Mouse (Mus musculus): Measurements from ENCODE around the gene Pgrmc1. TPM values are rescaled to one million over a fixed set of nuclear protein-coding genes. Genes with fewer than 3 reads are reported as not detected.
A peak's percentile ranks its signal among the peaks of the same experiment; 100 is the strongest.

Gene Pgrmc1
- polyA plus RNA-seq, 1 experiment, result 165 TPM

DNA sequence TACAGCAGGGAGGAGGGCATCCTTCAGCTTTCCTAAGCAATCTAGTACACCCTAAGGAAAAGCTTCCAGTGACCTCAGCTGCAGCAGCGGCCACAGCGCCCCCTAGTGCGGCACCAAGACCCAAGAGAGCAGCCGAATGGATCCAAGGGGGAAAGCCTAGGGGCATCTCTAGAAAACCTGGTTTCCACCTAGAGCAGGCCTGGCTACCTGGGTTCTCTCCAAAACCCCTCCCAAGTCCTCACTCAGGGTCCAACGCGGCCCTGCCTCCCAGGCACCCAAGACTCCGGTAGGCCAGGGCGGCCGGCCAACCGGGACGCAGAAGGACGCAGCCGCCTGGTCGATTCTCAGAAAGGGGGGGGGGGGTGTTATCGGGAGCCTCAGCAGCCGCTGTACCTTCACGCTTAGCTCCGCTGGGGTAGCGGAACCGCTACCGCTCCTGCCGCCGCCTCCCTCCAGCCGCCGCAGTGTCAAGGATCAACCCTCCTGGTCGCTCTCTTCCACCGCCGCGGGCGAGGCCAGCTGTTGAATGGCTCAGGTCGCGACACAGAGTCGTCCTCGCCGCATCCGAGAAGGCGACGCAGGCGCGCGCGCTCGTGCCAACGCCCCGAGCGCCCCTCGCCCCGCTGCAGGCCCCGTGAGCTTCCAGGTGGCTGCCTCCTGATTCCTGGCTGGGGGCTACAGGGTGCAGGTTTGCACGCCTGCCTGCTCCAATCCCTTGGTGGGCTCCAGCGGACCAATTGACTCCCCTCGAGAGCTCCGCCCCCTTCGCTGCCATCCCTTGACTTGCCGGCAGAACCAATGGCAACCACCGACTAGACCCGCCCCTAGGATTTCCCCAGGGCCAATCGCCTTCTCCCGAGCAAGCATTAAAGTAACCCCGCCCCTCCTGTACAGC lies 46.9 kb downstream of the Pgrmc1 start, which contains the start of gene Akap17b:
Akap17b (minus strand) TSS at position 739 of the 895 bp plus-strand sequence.
- peak within 1 kb of the TSS; percentile 53 for H3K27ac ChIP-seq (ENCODE audit: insufficient read depth, low read depth, low read length)
- TF ChIP-seq POLR2A (IDR thresholded peaks at IDR 0.05; ENCODE audit: insufficient read depth, low read depth, low read length), result 0 out of 2 replicates have a peak, but pooled peaks have one; percentile 37
- TF ChIP-seq CTCF (IDR thresholded peaks at IDR 0.05; ENCODE audit: insufficient read depth, low read depth, low read length), result peak; percentile 70
- 0 out of 2 replicates have a peak, but pooled peaks cover 3% of the 10 kb centered on the region for H3K4me1 ChIP-seq (ENCODE audit: control insufficient read depth, insufficient read depth, low read length)
- WGBS, result 18% methylated on average over 59 of the region's 60 CpGs
- peak within 1 kb of the TSS; percentile 87 for H3K4me3 ChIP-seq (ENCODE audit: insufficient read depth, low read depth, low read length)

Other genes starting within 250 kb of the Pgrmc1 start
- gene Gm6268, start 196.9 kb upstream of the Pgrmc1 start, polyA plus RNA-seq (2012; ENCODE audit: insufficient read depth, insufficient read length, low replicate concordance, missing spikeins), result not detected in 2 replicates
- gene Gm14569, start 106.4 kb upstream of the Pgrmc1 start, polyA plus RNA-seq (2012; ENCODE audit: insufficient read depth, insufficient read length, low replicate concordance, missing spikeins), result not detected in 2 replicates
- gene Akap17b, start 47.2 kb downstream of the Pgrmc1 start, polyA plus RNA-seq (2012; ENCODE audit: insufficient read depth, insufficient read length, low replicate concordance, missing spikeins), result not detected in 2 replicates
- not detected in 2 replicates for gene Slc25a43, start 145.5 kb downstream of the Pgrmc1 start, polyA plus RNA-seq (2012; ENCODE audit: insufficient read depth, insufficient read length, low replicate concordance, missing spikeins)
- 502 TPM in 1 of 2 replicates, not detected in the other for gene Slc25a5, start 197.4 kb downstream of the Pgrmc1 start, polyA plus RNA-seq (2012; ENCODE audit: insufficient read depth, insufficient read length, low replicate concordance, missing spikeins)